Mouse (Mus musculus): ENCODE measurements around the gene Arhgap27. TPM values are rescaled to one million over a fixed set of nuclear protein-coding genes. Genes with fewer than 3 reads are reported as not detected.

Arhgap27 gene
- polyA plus RNA-seq, 1 experiment from 2014 or later, result 18.2 TPM

DNA sequence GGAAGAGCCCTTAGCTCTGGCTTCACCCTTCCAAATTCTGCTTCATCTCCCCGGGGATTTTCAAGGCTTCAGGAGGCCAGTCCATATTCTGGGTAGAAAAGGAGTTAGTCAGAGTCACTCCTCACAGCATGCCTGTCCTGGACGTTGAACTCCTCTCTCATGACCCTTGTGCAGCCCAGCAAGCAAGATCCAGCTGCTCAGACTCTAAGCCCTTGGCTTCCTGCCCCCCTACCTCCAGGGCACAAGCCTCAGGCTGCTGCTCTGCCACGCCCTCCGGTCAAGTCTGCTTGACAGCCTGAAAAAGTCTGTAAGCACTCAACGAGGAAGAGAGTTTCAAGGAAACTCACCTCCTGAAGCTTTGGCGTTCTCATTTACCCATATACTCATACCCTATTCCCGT lies 43.1 kb upstream of the Arhgap27 start:
- DNase-seq (ENCODE audit: low spot score), result peak; percentile 57
- Histone ChIP-seq H3K4me1 (replicated peaks; ENCODE audit: control insufficient read depth, insufficient read depth) (no peaks in the 10 kb centered on the region), H3K4me2 (replicated peaks; ENCODE audit: low read depth) (no peak overlapping the region), H3K4me3 (ENCODE audit: low read depth, low read length) (no peak overlapping the region), H3K27me3 (ENCODE audit: control insufficient read depth, insufficient read depth, low read length) (no peaks in the 10 kb centered on the region), H3K9me3 (ENCODE audit: control insufficient read depth, low read length) (no peaks in the 10 kb centered on the region), H3K9ac (ENCODE audit: low read length) (no peak overlapping the region), H3K36me3 (ENCODE audit: control insufficient read depth, insufficient read depth, low read length) (no peaks in the 10 kb centered on the region), H3K27ac (replicated peaks) (no peak overlapping the region)
- TF ChIP-seq CTCF (IDR thresholded peaks at IDR 0.05; ENCODE audit: low read depth), result no peak
- no peak for TF ChIP-seq EP300 (optimal IDR thresholded peaks at IDR 0.05)
- peak; percentile 68 for ATAC-seq (ENCODE audit: low FRiP score, low TSS enrichment)
- 48% methylated on average over 7 of the region's 7 CpGs for WGBS

- no peak for DNase-seq (ENCODE audit: low spot score)
- H3K9me3 ChIP-seq (ENCODE audit: control insufficient read depth, low read length), result no peaks in the 10 kb centered on the region
- H3K9ac ChIP-seq (ENCODE audit: low read length), result no peak overlapping the region
- TF ChIP-seq EP300 (optimal IDR thresholded peaks at IDR 0.05) (no peak), CTCF (IDR thresholded peaks at IDR 0.05; ENCODE audit: low read depth) (no peak)
- no peaks in the 10 kb centered on the region for H3K36me3 ChIP-seq (ENCODE audit: control insufficient read depth, insufficient read depth, low read length)
- WGBS, result 74% methylated on average over 1 of the region's 1 CpGs
- H3K4me2 ChIP-seq (replicated peaks; ENCODE audit: low read depth), result no peak overlapping the region
- no peak for ATAC-seq (ENCODE audit: low FRiP score, low TSS enrichment)
- no peak overlapping the region for H3K4me3 ChIP-seq (ENCODE audit: low read depth, low read length)
- no peaks in the 10 kb centered on the region for H3K4me1 ChIP-seq (replicated peaks; ENCODE audit: control insufficient read depth, insufficient read depth)
- H3K27ac ChIP-seq (replicated peaks), result no peak overlapping the region
- H3K27me3 ChIP-seq (ENCODE audit: control insufficient read depth, insufficient read depth, low read length), result no peaks in the 10 kb centered on the region
These were observed 42.3 kb upstream of the Arhgap27 start for GRCm38 (mm10) chr11:103405814-103406213.

GRCm38 (mm10) chr11:103404618-103405017 lies 41.1 kb upstream of the Arhgap27 start:
- H3K4me3 ChIP-seq (ENCODE audit: low read depth, low read length), result no peak overlapping the region
- no peak overlapping the region for H3K9ac ChIP-seq (ENCODE audit: low read length)
- no peak for TF ChIP-seq CTCF (IDR thresholded peaks at IDR 0.05; ENCODE audit: low read depth)
- TF ChIP-seq EP300 (optimal IDR thresholded peaks at IDR 0.05), result no peak
- ATAC-seq (ENCODE audit: low FRiP score, low TSS enrichment) (no peak), DNase-seq (ENCODE audit: low spot score) (no peak)
- no peaks in the 10 kb centered on the region for H3K36me3 ChIP-seq (ENCODE audit: control insufficient read depth, insufficient read depth, low read length)
- H3K9me3 ChIP-seq (ENCODE audit: control insufficient read depth, low read length), result no peaks in the 10 kb centered on the region
- H3K4me1 ChIP-seq (replicated peaks; ENCODE audit: control insufficient read depth, insufficient read depth), result no peaks in the 10 kb centered on the region
- no peak overlapping the region for H3K27ac ChIP-seq (replicated peaks)
- H3K4me2 ChIP-seq (replicated peaks; ENCODE audit: low read depth), result no peak overlapping the region
- H3K27me3 ChIP-seq (ENCODE audit: control insufficient read depth, insufficient read depth, low read length), result no peaks in the 10 kb centered on the region

DNA sequence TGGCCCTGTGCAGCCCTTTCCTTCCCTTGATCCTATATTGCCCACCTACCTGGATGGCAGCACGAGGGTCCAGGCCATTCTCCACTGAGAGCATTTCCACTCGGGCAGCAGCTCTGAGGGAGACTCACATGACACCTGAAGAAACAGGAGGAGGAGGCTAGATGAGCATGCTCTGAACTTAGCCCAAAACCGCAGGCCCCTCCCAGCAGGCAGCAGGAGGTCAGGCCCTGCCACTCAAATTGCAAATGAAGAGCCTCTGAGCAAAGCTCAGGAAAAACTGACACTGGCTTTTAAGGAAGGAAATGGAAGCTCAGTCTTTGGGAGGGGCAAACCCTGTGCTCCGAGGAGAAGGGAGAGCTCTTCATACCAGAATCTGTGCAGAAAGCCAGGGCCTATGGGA lies 40.3 kb upstream of the Arhgap27 start:
- Histone ChIP-seq H3K4me2 (replicated peaks; ENCODE audit: low read depth) (no peak overlapping the region), H3K9ac (ENCODE audit: low read length) (no peak overlapping the region), H3K9me3 (ENCODE audit: control insufficient read depth, low read length) (no peaks in the 10 kb centered on the region), H3K4me3 (ENCODE audit: low read depth, low read length) (no peak overlapping the region), H3K36me3 (ENCODE audit: control insufficient read depth, insufficient read depth, low read length) (no peaks in the 10 kb centered on the region), H3K27me3 (ENCODE audit: control insufficient read depth, insufficient read depth, low read length) (no peaks in the 10 kb centered on the region), H3K4me1 (replicated peaks; ENCODE audit: control insufficient read depth, insufficient read depth) (no peaks in the 10 kb centered on the region), H3K27ac (replicated peaks) (no peak overlapping the region)
- TF ChIP-seq EP300 (optimal IDR thresholded peaks at IDR 0.05), result no peak
- TF ChIP-seq CTCF (IDR thresholded peaks at IDR 0.05; ENCODE audit: low read depth), result no peak
- no peak for ATAC-seq (ENCODE audit: low FRiP score, low TSS enrichment)
- 59% methylated on average over 4 of the region's 4 CpGs for WGBS
- no peak for DNase-seq (ENCODE audit: low spot score)

GRCm38 (mm10) chr11:103402738-103403137 lies 39.2 kb upstream of the Arhgap27 start:
- Histone ChIP-seq H3K36me3 (ENCODE audit: control insufficient read depth, insufficient read depth, low read length) (no peaks in the 10 kb centered on the region), H3K4me1 (replicated peaks; ENCODE audit: control insufficient read depth, insufficient read depth) (no peaks in the 10 kb centered on the region), H3K9ac (ENCODE audit: low read length) (no peak overlapping the region), H3K4me2 (replicated peaks; ENCODE audit: low read depth) (no peak overlapping the region), H3K4me3 (ENCODE audit: low read depth, low read length) (no peak overlapping the region), H3K9me3 (ENCODE audit: control insufficient read depth, low read length) (no peaks in the 10 kb centered on the region), H3K27ac (replicated peaks) (no peak overlapping the region), H3K27me3 (ENCODE audit: control insufficient read depth, insufficient read depth, low read length) (no peaks in the 10 kb centered on the region)
- TF ChIP-seq EP300 (optimal IDR thresholded peaks at IDR 0.05) (no peak), CTCF (IDR thresholded peaks at IDR 0.05; ENCODE audit: low read depth) (no peak)
- ATAC-seq (ENCODE audit: low FRiP score, low TSS enrichment), result no peak
- no peak for DNase-seq (ENCODE audit: low spot score)
- 84% methylated on average over 5 of the region's 5 CpGs for WGBS

DNA sequence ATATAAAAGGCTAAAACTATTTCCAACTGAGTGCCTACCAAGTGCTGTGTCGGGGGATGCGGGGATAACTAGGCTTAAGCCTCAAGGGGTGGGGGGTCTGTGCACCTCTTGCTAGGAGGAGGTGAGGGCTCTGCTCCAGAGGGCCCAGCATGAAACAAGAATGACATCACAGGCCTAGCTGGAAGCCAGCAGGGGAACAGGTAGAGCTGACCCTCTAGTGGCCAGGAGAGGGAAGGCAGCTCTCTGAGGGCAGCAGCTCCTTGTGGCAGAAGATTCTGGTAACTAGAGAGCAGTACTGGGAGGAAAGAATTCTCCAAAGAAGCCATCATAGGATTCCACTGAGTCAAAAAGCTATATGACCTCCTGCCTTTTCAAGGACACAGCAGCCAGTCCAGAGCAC lies 38.7 kb upstream of the Arhgap27 start:
- Histone ChIP-seq H3K9me3 (ENCODE audit: control insufficient read depth, low read length) (no peaks in the 10 kb centered on the region), H3K27ac (replicated peaks) (no peak overlapping the region), H3K4me2 (replicated peaks; ENCODE audit: low read depth) (no peak overlapping the region), H3K4me1 (replicated peaks; ENCODE audit: control insufficient read depth, insufficient read depth) (no peaks in the 10 kb centered on the region), H3K27me3 (ENCODE audit: control insufficient read depth, insufficient read depth, low read length) (no peaks in the 10 kb centered on the region), H3K36me3 (ENCODE audit: control insufficient read depth, insufficient read depth, low read length) (no peaks in the 10 kb centered on the region), H3K9ac (ENCODE audit: low read length) (no peak overlapping the region), H3K4me3 (ENCODE audit: low read depth, low read length) (no peak overlapping the region)
- DNase-seq (ENCODE audit: low spot score) (peak; percentile 81), ATAC-seq (ENCODE audit: low FRiP score, low TSS enrichment) (peak; percentile 58)
- WGBS, result 60% methylated on average over 2 of the region's 2 CpGs
- TF ChIP-seq CTCF (IDR thresholded peaks at IDR 0.05; ENCODE audit: low read depth) (peak; percentile 83), EP300 (optimal IDR thresholded peaks at IDR 0.05) (no peak)

Measured in stomach, postnatal 0 days (tissue).